Mouse (Mus musculus) adrenal gland, postnatal 36 days (tissue): Measurements from ENCODE around the gene Tbce. TPM values are rescaled to one million over a fixed set of nuclear protein-coding genes. Genes with fewer than 3 reads are reported as not detected.
A peak's percentile ranks its signal among the peaks of the same experiment; 100 is the strongest.
"Not testable (repeated sequence)": the region's sequence is repeated elsewhere in the genome, so short reads cannot be mapped to it uniquely, and the experiment has no call there.

Source experiments
- DNase-seq, 2 experiments: peaks; one replicate each; pipeline ENCODE4 v3.0.0; 2021; ENCODE audit warnings: mixed read lengths in 1 of 2
- long read RNA-seq, 2 experiments: library from polyadenylated mRNA; stranded (forward); transcript quantifications; one replicate each; pipeline ENCODE4 v2.0.0; 2021; ENCODE audit warnings: borderline sequencing depth in 2 of 2
- total RNA-seq, 2 experiments: library from RNA; stranded (reverse); gene quantifications; 2 replicates each; pipeline ENCODE4 v1.2.3; 2021

Gene Tbce
- total RNA-seq = 10 to 100 TPM; 34.1 to 38.3 TPM
- long read RNA-seq, experiment 1, transcript Tbce-201 (17 exons, 1,844 nt) = major isoform, 16 of 28 reads
- long read RNA-seq, experiment 1, partial matches to known transcripts = 1 of 28 reads
- long read RNA-seq, experiment 1, other reads (novel, unspliced or antisense) = 6 of 28 reads
- long read RNA-seq, experiment 2, partial matches to known transcripts = 0 of 6 reads
- long read RNA-seq, experiment 2, other reads (novel, unspliced or antisense) = 4 of 6 reads

DNA sequence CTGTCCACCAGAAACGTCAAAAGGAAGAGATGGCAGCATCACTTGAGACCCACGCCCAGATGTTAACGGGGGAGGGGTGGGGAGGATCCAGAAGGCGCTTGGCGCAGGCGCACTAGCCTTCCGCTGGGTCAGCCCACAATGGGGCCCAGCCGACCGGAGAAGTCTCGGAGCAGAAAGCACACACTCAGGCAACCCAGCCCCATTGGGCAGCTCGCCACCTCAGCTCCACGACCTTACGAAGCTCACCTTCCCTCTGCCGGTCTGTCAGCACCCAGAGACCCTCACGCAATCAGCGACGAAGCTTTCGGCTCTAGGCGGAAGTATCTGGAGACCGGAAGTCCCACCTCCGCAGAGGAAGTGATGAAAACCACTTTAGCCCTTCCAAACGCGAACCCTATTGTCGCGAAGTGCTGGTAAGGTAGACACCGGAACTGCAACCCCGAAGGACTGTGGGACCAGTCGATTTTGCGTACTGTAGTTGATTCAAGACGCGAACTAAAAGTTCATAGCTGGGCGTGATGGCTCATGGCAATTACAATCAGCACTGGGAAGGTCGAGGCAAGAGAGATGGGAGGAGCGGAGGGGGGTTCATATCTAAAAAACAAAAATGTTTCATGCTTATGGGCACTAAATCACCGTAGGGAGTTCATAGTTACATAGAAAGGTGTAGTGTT lies at the start of gene Tbce:
Gene Tbce, minus strand, starts transcription at position 347 of the 674 bp plus-strand sequence.
- peak; percentile 89 to 93 for DNase-seq

DNA sequence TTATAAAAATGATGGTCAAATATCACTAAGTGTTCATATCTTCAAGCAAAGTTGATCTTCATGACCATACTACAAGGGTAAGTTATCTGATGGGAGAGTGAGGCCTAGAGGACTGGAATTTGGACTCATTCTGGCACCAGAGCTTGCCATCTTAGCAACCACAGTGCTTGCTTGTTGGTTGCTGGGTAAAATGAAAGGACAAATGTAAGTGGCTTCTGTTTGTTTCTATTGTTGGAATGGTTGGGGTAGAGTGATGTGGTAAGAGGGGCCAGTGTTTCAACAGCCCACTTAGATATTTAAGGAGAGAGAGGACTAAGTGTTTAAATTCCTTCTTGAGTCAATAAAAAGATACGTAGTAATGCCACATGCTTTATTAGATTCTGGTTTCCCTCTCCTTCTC lies 49.2 kb upstream of the Tbce start:
- no peak for DNase-seq

DNA sequence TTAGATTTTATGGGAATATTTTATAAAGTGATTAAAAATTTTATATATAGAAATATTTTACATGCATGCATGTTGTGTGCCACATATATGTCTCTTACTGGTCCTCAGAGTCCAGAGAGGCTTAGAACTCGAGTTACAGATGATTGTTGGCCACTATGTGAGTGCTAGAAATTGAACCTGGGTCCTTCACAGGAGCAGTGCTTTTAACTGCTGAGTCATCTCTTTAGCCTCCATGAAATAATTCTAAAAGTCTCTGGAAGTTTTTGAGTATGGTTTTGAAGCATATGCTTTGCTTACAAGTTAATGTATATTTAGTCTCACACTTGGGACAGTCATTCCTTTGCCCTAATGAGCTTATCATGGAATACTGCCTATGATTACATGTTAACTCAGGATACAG lies 35.9 kb upstream of the Tbce start:
- no peak for DNase-seq

DNA sequence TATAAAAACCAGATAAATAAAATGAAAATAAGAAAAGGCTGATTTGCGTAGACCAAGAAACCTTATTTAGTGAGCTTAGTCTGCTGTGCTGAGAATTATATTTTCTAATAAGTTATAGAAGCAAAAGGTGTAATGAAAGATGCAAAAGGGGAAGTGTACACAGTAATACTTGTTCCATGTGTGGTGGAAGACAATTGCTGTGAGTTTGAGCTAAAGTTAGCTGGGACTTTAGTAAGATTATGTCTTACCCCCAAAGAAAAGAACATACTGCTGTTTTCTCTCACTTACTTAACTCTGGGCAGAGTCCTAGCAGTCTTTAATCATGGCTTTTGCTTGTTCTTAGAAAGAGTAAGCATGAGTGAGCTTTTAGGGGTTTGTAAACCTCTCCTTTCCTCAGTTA lies 34.9 kb upstream of the Tbce start:
- no peak for DNase-seq

DNA sequence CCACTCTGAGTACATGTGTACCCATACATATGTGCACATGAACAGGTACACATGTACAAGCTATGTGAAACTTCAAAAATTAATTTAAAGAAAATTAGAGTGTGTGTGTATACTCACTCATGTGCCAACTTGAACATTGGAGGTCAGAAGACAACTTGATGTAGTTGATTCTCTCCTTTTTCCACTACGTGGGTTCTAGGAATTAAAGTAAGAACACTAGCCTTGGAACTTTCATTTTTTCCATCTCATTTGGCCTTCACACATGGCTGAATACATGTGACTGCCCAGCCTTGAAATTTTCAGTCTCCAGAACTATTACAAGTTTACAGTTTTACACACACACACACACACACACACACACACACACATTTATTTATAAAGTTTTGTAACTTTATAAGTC lies 29.9 kb upstream of the Tbce start:
- no peak for DNase-seq

DNA sequence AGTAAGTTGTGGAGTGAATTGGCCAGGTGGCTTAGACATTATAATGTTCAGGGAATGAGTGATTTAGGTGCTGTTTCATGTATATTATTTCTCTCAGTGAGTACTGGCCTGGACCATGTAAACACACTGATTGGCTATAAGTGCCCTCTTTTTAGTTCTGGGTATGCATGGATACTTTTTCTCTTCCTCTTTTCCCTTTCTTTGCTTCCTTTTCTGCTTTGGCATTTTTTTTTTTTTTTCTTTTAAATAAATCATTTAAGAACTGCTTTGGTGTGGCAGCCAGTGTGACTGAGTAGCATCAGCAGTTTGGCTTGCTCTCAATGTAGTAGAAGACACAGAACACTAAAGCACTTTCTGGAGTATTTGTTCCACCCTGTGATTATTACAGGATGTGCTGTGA lies 28.6 kb upstream of the Tbce start:
- DNase-seq = no peak

DNA sequence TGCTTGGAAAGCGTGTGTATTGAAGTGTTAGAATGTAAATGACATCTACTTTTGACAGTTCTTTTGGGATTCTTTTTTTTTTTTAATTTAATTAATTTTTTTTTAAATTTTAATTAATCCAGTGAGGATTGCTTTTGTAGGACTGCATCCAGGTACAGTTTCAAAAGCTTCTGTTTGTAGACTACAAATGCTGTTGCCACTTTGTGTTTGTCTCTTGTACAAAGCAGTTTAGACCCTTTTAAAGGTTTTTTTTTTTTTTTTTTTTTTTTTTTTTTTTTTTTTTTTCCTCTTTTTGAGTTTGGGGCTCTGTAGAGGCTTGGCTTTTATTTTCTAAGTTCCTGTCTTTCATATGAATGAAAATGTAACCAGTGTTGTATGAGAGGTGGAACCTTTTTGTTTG lies 26.3 kb upstream of the Tbce start:
- no peak for DNase-seq

DNA sequence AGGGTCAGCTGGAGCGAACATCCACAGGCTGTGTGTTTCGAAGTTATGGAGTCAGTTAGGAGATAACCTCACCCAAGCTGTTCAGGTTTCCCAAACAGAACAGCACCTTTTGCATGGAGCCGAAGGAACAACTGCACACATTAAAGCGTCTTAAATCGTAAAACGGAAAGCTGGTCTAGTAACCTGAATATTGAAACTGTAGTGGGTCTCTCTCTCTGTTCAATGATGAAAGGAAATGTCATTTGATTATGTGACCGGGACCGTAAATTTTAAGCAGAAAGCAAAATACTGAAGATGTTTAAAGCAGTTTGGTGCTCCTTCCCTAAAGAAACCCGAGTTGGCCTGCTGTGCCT lies 25.6 kb upstream of the Tbce start:
- DNase-seq = no peak

DNA sequence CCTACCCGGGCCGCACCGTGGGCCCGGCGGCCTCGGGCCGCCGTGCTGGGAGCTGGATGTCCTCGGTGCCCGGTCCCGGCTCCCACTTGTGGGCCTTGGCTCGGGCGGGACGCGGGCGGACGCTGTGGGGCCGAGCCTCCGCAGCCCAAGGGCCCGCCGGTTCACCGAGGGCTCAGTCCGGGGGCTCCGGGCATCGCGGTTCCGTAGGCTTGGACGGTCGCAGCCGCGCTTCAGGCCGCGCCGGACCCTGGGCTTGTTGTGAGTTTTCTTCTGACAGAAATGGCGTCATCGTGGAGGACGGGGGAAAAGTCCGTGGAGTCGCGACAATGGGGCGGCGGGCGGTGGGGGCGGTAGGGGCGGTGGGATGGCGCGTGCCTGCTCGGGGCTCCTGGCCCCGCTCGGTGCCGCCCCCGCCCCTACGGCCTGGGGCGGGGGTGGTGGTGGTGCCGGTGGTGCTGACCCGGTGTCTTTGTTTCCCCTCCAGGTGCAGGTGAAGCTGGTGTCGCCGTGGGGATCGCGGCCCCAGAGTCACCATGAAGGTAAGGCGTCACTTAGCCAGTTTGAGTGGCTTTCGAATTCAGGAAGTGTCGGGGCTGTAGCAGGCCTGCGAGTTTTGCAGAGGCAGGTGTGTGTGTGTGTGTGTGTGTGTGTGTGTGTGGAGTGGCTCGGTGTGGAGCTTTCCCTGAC lies 25.0 kb upstream of the Tbce start:
- DNase-seq = peak; percentile 41 to 54

DNA sequence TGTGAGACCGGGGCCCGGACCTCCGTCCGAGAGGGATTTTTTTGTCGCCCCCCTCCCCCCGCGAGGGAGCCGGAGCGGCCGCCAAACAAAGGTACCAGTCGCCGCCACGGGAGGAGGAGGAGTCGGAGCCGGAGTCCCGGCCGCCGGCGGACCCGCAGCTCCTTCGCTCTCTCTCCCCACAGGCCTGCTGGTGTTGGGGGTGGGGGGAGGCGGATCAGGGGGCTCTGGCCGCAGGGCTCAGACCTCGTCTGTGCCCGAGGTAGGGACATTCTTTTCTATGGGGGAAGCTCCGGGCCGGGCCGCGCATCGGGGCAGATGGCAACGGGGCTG lies 24.5 kb upstream of the Tbce start:
- no peak for DNase-seq

DNA sequence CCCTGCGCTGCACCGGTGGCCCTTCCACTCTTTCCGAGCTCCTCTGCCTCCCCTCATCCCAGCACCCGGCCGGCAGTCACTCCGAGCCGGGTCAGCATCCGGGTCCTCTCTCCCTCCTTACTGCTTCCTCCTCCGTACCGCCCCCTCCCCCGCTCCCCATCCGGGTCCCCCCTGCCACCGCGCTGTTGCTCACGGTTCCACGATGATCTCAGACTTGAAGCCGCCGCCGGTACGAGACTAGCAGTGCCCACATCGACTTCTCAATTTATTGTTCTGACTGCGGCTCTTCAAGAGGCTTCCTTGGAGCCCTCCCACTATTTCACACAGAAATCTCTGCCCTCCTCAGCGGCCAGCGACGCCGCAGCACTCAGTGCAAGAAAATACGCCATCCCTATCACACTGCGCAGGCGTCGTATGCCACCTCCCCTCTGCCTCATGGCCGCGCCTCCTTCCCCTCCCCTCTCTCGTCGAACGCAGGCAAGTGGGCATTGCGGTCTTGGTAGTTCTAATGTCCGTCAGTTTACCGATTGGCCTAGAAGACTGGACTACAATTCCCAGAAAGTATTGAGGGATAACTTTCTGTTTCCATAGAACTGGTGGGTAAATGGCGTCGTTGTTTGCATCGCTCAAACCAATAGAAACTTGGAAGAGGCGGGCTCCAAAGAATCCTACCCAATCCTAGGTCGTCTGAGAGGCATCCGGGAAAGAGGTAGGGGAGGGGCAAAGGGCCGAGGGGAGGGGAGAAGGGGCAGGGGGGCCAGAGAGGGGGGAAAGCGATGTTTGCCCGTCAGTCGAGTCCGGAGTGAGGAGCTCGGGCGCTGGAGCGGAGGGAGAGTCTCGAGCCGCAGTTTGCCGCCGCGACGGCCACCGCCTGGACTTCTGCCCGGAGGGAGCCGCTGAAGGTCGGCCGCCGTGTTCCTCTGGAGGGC lies 23.8 kb upstream of the Tbce start, which contains the start of the genes Arid4b and Ggps1:
Gene Arid4b, plus strand, starts transcription at position 220 of the 929 bp plus-strand sequence.
Gene Ggps1, minus strand, starts transcription at position 476 of the 929 bp plus-strand sequence.
- DNase-seq = peak; percentile 96 to 97

DNA sequence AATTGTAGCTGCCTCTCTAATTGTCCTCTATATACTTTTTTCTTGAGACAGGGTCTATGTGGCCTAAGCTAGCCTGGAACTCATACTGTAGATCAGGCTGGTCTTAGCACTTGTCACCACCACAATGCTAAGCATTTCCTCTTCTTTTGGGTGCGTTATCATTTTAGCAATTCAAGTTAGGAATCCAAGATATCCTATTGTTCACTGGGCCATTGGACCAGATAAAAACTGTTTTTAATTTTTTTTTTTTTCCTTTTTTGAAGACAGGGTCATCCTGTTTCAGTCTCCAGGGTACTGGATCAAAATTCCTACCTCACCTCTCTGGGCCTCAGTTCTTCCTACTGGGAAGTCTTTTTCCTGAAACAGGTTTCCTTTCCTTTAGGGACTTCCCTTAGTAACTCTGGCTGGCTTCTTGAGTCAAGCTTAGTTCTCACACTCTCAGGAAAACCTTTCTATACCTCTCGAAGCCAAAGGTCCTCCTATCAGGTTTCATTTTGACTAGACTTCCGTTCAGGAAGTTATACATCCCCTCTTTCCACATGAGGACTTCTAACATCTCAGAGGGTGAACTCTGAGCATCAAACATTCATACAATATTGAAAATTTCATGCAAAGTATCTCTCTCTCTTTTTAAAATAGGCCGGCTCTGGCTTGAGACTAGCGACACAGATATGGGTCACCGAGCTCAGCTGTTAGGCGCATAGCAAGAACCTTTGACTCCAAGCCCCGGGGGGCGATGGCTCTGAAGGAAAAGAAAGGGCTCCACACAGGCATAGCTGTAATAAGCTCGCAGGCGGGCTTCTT lies 23.0 kb upstream of the Tbce start:
- no peak for DNase-seq

DNA sequence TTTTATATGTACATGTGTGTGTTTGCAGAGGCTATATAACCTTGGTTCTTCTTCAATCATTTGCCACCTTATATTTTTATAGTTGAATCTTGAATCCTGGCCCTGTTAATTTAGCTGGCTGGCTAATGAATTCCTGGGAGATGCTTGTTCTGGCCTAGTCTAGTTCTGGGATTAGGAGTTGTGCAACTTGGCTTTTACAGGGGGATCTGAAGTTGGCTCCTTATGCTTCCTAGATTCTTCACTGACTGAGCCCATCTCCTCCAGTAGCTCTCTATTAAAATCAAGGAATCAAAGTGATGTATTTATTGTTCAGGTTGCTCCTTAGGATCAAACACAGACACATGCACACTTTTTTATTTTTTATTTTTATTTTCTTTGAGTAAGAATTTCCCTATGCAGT lies 20.1 kb upstream of the Tbce start:
- DNase-seq = no peak

DNA sequence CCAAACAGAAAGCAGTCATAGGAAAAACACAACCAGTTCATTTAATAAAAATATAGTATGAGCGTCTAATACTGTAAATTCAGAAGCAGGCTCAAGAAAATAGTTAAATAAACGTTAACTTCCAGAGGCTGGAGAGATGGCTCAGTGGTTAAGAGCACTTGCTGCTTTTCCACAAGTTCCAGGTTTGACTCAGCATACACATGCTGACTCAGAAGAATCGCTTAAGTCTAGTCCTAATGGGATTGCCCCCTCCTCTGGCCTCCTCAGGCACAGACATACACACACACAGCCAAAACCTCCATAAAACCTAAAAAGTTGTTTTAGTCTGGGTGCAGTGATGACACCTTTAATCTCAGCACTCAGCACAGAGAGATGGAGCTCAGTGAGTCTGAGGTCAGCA lies 17.4 kb upstream of the Tbce start:
- DNase-seq = no peak

DNA sequence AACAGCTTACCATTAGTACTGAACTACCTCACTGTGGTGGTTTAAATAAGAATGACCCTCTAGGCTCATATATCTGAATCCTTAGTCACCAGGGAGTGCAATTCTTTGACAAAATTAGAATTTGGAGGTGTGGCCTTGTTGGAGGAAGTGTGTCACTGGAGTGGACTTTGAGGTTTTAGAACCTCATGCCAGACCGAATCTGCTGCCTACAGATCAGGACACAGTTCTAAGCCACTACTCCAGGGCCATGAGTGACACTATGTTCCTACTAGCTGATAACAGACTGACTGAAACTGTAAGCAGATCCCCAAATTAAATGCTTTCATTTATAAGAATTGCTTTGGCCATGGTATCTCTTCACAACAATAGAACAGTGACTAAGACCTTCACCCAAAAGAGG lies 10.4 kb upstream of the Tbce start:
- no peak for DNase-seq

DNA sequence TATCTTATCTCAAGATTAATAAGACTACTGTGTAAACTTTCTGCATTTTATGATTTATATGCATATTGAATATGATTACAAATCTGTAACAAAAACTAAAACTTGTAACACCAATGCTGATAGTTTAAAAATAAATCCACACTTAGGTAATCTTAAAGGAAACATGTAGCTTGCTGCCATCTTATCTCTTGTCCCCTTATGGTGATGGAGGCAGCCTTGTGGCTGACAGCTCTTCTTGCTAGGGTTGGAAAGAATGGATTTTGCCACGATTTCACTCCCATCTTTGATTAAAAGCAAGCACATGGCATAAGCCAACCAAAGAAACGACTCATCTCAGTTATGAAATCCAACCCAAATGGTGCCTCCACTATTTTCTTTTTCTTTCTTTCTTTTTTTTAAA lies 5.1 kb upstream of the Tbce start:
- DNase-seq = no peak

DNA sequence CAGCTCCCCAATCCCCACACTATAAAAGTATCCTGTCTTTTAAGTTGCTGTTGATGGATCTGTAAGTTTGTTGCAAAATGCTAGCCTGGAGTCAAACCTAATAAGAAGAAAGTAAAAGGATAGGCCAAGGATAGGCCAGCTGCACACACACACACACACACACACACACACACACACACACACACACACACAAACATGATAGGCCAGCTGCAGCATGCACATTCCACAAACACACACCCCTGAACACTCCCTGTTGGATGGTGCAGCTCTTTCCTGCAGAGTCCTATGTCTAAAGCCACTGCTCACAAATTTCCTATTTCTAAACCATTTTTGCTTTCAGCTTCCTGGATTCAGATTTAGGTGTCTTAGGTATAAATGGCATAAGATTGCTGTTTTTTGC lies 4.4 kb upstream of the Tbce start:
- no peak for DNase-seq

DNA sequence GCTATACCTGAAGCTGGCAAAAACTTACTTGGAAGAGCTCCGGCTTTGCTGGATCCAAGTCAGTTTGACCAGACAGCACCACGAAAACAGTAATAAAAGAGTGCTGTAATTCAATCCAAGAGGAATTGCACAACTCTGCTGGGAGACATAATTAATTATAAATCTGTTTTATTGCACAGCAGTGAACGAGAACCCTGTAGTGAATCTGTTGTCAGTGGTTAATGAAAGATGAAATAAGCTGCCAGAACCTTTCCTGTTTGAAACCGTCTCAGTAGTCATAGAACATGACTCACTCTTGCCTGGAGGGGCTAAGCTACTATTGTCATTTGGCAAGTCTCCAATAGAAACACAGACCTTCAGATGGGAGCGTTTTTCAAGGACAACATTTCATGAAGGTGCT lies 748 bp upstream of the Tbce start:
- DNase-seq = peak; percentile 10 to 19

DNA sequence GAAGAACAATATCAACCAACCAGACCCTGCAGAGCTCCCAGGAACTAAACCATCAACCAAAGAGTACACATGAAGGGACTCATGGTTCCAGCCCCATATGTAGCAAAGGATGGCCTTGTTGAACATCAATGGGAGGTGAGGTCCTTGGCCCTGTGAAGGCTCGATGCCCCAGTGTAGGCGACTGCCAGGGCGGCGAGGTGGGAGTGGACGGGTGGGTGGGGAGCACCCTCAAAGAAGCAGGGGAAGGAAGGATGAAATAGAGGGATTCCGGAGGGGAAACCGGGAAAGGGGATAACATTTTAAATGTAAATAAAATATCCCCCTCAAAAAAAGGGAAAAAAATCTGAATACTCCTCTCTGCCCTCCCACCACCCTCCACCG lies 537 bp downstream of the Tbce start:
- no peak for DNase-seq

DNA sequence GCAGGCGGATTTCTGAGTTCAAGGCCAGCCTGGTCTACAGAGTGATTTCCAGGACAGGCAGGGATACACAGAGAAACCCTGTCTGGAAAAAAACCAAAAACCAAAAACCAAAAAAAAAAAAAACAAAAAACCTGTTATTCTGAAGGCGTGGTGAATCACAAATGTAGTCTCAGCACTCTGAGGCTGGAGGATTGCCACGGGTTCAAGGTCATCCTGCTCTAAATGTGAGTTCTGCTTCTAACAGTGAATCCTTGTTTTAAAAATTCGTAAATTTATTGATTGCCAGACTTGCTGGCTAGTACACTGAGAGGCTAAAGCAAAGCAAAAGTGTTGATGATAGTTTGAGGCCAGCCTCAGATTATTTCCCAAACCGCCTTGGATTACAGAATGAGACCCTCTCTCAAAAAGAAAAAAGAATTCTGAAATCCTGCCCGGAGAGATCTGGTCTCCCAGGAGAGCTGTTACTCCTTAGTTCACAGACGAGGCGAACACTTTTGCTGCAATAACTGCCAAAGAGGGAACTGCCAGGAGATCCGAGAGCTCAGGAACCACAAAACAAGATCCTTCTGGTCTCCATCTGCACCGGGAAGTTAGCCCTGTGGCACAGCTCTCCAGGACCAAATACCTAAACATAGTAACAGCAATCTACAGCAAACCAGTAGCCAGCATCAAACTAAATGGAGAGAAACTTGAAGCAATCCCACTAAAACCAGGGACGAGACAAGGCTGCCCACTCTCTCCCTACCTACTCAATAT lies 3.4 kb downstream of the Tbce start:
- DNase-seq = peak; percentile 60 to 73

DNA sequence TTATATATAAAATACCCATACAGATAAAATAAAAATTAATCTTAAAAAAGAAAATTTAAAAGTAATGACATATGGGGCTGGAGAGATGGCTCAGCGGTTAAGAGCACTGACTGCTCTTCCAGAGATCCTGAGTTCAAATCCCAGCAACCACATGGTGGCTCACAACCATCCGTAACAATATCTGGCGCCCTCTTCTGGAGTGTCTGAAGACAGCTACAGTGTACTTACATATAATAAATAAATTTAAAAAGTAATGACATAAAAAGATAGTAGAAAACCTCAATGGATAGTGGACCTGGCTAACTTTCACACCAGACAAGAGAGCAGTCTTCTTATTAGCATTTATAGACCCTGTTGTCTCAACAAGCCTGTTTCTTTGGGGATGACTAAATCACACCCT lies 4.1 kb downstream of the Tbce start:
- DNase-seq = not testable (repeated sequence)
